Mouse (Mus musculus) thymus, postnatal 36 days (tissue): ENCODE data around the gene Omp.

ENCODE experiments used
- DNase-seq, 2 experiments: peaks; one replicate each; pipeline ENCODE4 v3.0.0; 2022; ENCODE audit warnings: mixed read lengths in 2 of 2

Gene Omp

GRCm38 (mm10) chr7:98097557-98097956 is 47.7 kb downstream of the Omp start:
- DNase-seq = no peak

GRCm38 (mm10) chr7:98095852-98096251 is 49.5 kb downstream of the Omp start:
- DNase-seq = no peak
